Mouse (Mus musculus): ENCODE data around the gene Pknox2. TPM values are rescaled to one million over a fixed set of nuclear protein-coding genes. Genes with fewer than 3 reads are reported as not detected.

Pknox2 gene
- polyA plus RNA-seq, 1 experiment from 2014 or later, result 33.0 TPM

DNA sequence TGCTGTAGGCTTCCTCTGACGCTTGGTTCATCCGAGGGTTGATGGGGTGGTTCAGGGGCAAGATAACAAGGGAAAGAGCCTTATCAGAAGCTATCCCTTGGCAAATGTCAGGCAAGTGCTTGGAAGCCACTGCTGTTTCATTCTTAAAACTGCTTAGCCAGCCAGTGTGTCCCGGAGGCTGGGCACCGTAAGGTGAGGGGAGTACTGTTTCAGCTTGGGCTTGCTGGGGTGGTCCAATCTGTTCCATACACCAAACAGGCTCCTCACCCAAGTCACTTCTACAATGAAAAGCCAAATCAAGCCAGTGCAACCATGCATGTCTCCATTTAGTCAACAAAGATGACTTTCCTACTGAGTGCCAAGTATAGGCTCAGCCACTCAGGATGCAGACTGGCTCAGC lies 679 bp upstream of the Pknox2 start:
- H3K4me3 ChIP-seq, result no peak overlapping the region
- WGBS, result 60% methylated on average over 4 of the region's 4 CpGs
- H3K27me3 ChIP-seq (replicated peaks; ENCODE audit: low read depth, poor library complexity, severe bottlenecking), result 0 out of 2 replicates have a peak, but pooled peaks cover 8% of the 10 kb centered on the region
- 0 out of 2 replicates have a peak overlapping the region, but pooled peaks have one; percentile 97 for H3K27ac ChIP-seq (replicated peaks)
- no peaks in the 10 kb centered on the region for H3K9me3 ChIP-seq
- DNase-seq (ENCODE audit: low spot score), result no peak
- peaks cover 42% of the 10 kb centered on the region for H3K4me1 ChIP-seq
- H3K36me3 ChIP-seq (replicated peaks), result no peaks in the 10 kb centered on the region

DNA sequence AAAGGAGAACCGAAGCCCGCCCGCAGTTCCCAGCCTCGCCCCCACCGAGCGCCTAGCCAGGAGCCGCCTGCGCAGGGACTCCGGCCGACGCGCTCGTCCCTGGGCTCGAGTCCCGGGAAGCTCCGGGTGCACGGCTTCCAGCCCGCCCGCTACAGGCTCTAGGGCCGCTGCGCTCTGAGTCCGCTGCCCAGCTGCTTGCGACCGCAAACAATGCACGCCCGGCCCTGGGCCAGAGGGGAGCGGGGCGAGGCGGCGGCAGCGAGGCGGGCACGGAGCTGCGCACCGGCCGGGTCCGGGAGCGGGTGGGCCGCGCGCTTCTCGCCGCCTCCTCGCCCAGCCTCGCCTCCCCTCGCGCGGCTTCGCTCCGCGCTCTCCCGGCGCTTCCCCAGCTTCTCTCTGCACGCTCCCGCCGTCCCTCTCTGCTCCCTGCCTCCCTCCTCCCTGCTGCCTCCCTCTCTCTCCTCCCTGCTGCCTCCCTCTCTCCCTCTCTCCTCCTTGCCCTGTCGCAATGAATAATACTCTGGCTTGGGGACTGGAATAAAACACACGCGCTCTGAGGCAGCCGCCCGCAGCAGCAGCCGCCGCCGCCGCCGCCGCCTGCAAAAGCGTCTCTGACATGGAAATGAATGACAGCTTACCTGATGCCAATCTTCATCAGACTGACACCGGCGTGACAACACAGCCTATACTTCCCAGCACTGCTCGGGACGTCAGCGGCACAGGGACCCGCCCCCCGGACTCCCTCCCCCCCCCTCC lies 426 bp downstream of the Pknox2 start:
- under 1% methylated on average over 75 of the region's 75 CpGs for WGBS
- Histone ChIP-seq H3K27ac (replicated peaks) (peak overlapping the region; percentile 97), H3K4me1 (peaks cover 53% of the 10 kb centered on the region), H3K27me3 (replicated peaks; ENCODE audit: low read depth, poor library complexity, severe bottlenecking) (0 out of 2 replicates have a peak, but pooled peaks cover 8% of the 10 kb centered on the region), H3K9me3 (no peaks in the 10 kb centered on the region), H3K4me3 (peak overlapping the region; percentile 87), H3K36me3 (replicated peaks) (no peaks in the 10 kb centered on the region)
- DNase-seq (ENCODE audit: low spot score), result peak; percentile 94

DNA sequence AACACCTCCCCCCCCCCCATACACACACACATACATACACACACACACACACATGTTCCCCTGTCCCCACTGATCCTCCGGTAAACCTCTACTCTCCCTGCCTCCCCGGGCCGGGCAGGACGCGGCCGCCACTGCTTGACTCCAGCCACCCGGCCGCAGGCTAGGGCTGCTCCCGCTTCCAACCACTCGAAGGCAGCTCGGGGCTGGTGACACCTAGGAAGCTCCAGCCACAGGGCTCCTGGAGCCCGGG lies 929 bp downstream of the Pknox2 start:
- 0 out of 2 replicates have a peak, but pooled peaks cover 8% of the 10 kb centered on the region for H3K27me3 ChIP-seq (replicated peaks; ENCODE audit: low read depth, poor library complexity, severe bottlenecking)
- H3K36me3 ChIP-seq (replicated peaks), result no peaks in the 10 kb centered on the region
- H3K27ac ChIP-seq (replicated peaks), result peak overlapping the region; percentile 97
- no peaks in the 10 kb centered on the region for H3K9me3 ChIP-seq
- WGBS, result 0% methylated on average over 12 of the region's 12 CpGs
- H3K4me1 ChIP-seq, result peaks cover 58% of the 10 kb centered on the region
- peak; percentile 72 for DNase-seq (ENCODE audit: low spot score)
- peak overlapping the region; percentile 87 for H3K4me3 ChIP-seq

DNA sequence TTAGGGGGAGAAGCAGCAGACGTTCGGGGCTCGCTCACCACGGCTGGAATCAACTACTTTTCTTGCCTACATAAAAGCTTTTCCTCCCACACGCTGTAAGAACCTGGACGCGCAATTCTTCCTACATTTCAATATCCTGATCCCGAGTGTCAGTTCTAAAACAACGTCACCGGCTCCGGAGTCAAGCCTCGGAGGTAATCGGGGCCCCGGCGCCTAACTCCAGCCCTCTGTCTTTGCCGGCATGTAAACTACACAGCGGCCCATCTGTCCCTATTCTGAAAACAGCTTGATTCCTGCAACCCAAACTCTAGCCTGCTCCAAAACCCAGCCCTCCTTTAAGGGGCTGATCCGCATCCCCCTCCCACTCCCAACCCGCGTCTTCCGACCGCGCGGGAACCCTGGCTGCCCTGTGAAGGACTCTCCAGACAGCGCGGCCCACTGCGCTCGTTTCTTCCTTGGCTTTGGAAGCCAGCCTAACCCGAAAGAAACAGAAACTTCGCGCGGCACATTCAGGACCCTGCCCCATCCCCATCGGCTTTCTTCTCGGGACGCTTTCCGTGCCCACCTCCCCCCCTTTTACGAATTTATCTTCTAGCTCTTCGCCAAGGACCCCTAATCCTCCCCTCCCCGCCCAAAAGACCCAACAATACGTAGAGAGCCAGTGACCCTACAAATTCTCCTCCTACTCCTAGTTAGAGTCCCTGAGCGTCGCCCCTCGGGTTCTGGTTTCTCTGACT lies 1.4 kb downstream of the Pknox2 start:
- Histone ChIP-seq H3K4me3 (peak overlapping the region; percentile 87), H3K4me1 (peaks cover 63% of the 10 kb centered on the region), H3K36me3 (replicated peaks) (no peaks in the 10 kb centered on the region), H3K27me3 (replicated peaks; ENCODE audit: low read depth, poor library complexity, severe bottlenecking) (0 out of 2 replicates have a peak, but pooled peaks cover 8% of the 10 kb centered on the region), H3K27ac (replicated peaks) (peak overlapping the region; percentile 97), H3K9me3 (no peaks in the 10 kb centered on the region)
- DNase-seq (ENCODE audit: low spot score), result peak; percentile 75
- under 1% methylated on average over 43 of the region's 43 CpGs for WGBS

DNA sequence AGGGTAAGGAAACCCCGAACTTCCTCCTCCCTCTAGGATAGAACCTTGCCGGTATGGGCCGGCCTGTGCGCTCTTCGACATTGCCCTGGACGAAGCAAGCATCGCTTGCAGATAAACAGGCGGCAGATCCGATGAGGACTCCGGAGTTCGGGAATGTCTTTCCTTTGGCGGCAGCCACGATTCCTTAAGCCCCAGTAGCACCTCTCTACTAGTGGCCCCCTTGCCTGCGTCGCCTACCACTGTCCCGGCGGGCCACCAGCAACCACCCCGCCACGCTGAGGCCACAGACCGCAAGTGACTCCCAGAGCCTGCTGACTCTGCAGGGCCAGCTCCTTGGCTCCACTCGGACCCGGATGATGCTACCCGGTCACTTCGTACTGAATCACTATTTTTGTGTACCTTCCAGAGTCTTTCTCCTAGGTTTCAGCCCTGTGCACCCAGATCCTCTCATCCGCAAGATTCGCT lies 2.0 kb downstream of the Pknox2 start:
- H3K27me3 ChIP-seq (replicated peaks; ENCODE audit: low read depth, poor library complexity, severe bottlenecking), result 0 out of 2 replicates have a peak, but pooled peaks cover 8% of the 10 kb centered on the region
- H3K36me3 ChIP-seq (replicated peaks), result no peaks in the 10 kb centered on the region
- H3K27ac ChIP-seq (replicated peaks), result peak overlapping the region; percentile 97
- H3K4me3 ChIP-seq, result peak overlapping the region; percentile 87
- under 1% methylated on average over 26 of the region's 26 CpGs for WGBS
- peaks cover 69% of the 10 kb centered on the region for H3K4me1 ChIP-seq
- peak; percentile 69 for DNase-seq (ENCODE audit: low spot score)
- H3K9me3 ChIP-seq, result no peaks in the 10 kb centered on the region

DNA sequence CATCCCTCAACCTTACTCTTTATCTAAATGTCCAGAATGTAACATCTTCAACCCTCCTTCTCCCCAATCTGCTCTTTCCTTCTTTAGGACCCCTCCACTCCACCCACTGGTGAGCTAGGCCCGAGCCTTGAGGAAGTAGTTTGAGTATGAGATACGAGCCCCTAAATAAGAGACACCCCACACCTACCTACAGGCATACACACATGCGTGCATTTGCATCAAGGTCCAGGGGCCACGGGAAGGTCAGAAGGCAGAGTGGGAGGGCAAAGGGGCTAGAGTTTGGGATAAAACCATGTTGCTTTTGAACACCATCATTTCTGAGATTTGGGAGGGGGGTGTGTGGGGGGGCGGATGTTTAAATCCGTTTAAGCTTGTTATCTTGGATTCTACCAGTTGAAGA lies 2.5 kb downstream of the Pknox2 start:
- H3K9me3 ChIP-seq, result no peaks in the 10 kb centered on the region
- WGBS, result 2% methylated on average over 6 of the region's 6 CpGs

DNA sequence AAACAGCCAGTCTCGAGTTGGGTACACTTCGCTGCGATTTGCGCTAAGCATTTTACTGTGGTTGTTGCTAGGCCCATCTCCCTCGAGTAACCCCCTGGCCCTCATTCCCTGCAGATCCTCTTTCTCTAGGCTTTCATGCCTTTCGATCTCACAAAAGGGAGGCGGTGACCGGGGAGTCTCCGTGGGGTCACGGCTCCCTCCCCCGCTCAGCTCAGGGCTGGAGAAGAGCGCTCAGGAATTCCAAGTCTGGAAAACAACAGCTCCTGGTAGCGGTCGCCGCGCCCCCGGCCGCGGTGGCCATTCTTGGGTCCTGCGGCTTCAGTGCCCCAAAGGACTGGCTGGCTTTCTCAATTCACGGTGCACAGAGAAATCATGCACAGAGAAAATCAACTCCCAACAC lies 3.0 kb downstream of the Pknox2 start:
- WGBS, result 2% methylated on average over 21 of the region's 21 CpGs
- H3K9me3 ChIP-seq, result no peaks in the 10 kb centered on the region
- no peaks in the 10 kb centered on the region for H3K36me3 ChIP-seq (replicated peaks)
- H3K27me3 ChIP-seq (replicated peaks; ENCODE audit: low read depth, poor library complexity, severe bottlenecking), result 0 out of 2 replicates have a peak, but pooled peaks cover 8% of the 10 kb centered on the region
- H3K27ac ChIP-seq (replicated peaks), result peak overlapping the region; percentile 97
- peak overlapping the region; percentile 87 for H3K4me3 ChIP-seq
- peaks cover 78% of the 10 kb centered on the region for H3K4me1 ChIP-seq
- DNase-seq (ENCODE audit: low spot score), result peak; percentile 89

More for the DNA sequence above, 2.5 kb downstream of the Pknox2 start:
- H3K4me1 ChIP-seq, result peaks cover 74% of the 10 kb centered on the region
- 0 out of 2 replicates have a peak, but pooled peaks cover 8% of the 10 kb centered on the region for H3K27me3 ChIP-seq (replicated peaks; ENCODE audit: low read depth, poor library complexity, severe bottlenecking)
- peak overlapping the region; percentile 87 for H3K4me3 ChIP-seq
- peak overlapping the region; percentile 97 for H3K27ac ChIP-seq (replicated peaks)
- H3K36me3 ChIP-seq (replicated peaks), result no peaks in the 10 kb centered on the region
- peak; percentile 55 for DNase-seq (ENCODE audit: low spot score)

DNA sequence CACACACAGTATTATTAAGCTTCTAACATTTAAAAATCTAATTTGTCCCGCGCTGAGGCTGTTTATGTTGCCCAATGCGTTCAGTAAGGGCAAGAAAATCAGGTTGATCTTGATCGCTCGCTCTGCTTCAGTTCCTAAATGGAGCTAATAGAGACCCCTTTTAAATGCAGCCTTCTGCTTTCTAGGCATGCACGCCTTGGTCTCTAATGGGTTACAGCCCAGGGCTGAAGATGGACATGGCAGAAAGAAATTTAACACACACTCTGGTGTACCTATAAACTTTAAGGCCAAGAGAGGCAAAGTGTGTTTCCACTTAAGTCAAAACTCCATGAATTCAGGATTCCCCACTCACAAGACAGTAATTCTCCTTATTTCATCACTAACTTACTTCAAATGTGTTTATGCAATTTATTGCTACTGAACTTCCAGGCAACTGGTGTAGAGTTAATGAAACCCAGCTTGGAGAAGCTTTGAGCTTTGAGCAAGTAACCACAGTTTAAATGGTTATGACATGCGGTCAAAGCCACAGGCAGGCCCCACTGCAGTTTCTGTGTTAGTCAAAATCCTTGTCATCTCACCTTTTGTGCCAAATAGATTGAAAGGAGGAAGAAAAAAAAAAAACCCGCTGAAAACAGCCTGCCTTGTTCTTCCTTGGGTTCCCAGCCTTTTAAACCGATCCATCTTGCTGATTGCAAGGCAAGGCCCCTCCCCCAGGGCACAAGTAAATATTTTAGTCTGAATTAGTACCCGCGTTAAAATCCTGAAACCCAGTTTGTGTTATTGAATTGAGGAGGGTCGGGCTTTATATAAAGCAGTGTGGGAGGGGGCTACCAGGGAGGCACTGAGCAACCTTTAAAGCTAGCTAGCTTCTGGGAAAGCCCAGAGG lies 3.9 kb downstream of the Pknox2 start:
- Histone ChIP-seq H3K4me1 (peaks cover 83% of the 10 kb centered on the region), H3K9me3 (no peaks in the 10 kb centered on the region), H3K27ac (replicated peaks) (peak overlapping the region; percentile 97), H3K4me3 (peak overlapping the region; percentile 87), H3K36me3 (replicated peaks) (no peaks in the 10 kb centered on the region), H3K27me3 (replicated peaks; ENCODE audit: low read depth, poor library complexity, severe bottlenecking) (0 out of 2 replicates have a peak, but pooled peaks cover 2% of the 10 kb centered on the region)
- WGBS, result 12% methylated on average over 12 of the region's 12 CpGs
- peak; percentile 50 for DNase-seq (ENCODE audit: low spot score)

DNA sequence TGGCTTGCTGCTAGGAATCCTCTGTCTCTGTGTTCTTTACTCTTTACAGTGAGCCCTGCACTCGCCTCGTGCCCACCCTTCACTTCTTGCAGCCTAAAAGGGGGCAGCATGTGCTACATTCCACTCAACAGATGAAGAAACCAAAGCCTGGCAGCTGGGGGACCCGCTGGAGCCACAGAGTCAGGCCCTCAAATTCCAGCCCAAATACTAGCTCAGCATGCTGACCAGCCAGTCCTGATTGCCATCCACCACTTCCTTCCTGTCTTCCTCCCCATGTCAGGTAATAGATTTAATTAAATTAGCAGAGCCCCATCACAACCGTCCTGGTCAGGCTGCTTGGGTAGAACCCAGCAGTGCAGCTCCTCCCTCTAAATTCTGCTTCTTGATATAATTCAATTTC lies 5.1 kb downstream of the Pknox2 start:
- H3K27ac ChIP-seq (replicated peaks), result peak overlapping the region; percentile 86
- no peaks in the 10 kb centered on the region for H3K9me3 ChIP-seq
- WGBS, result 17% methylated on average over 4 of the region's 4 CpGs
- peak overlapping the region; percentile 23; the same call in 1 of the 2 replicates for H3K4me3 ChIP-seq
- H3K27me3 ChIP-seq (replicated peaks; ENCODE audit: low read depth, poor library complexity, severe bottlenecking), result no peaks in the 10 kb centered on the region
- peaks cover 82% of the 10 kb centered on the region for H3K4me1 ChIP-seq
- no peaks in the 10 kb centered on the region for H3K36me3 ChIP-seq (replicated peaks)
- DNase-seq (ENCODE audit: low spot score), result peak; percentile 26

DNA sequence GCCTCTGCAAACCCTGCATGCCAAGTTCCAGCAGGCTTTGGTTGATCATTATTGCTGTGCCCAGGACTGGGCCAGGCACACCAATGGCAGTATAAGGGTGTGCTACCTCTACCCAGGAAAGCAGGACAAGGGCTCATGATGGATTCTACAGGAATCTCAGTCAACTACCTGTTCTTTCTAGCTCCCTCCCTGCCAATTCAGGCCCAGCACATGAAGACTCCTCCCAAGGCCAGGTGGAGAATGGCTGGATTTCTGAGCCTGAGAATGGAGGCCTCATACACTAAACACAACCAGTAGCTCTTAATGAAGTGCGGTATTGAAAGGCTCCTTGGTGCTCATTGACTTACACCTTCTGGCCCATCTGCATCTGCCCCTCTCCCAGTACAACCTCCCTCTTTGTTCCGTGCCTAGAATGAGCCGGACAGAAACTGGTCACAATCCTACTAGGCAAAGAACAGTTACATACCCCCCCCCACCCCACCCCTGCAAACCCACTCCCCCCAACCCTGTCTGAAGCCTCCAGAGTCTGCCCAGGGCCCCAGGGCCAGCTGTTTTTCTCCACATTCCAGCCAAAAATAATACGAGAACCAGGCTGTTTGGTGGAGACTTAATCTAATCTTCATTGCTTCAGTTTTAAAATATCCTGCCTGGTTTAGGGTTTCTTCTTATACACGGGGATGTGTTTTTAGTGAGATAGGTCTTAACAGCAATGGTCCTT lies 6.6 kb downstream of the Pknox2 start:
- H3K9me3 ChIP-seq, result no peaks in the 10 kb centered on the region
- peak overlapping the region; percentile 86 for H3K27ac ChIP-seq (replicated peaks)
- H3K4me1 ChIP-seq, result peaks cover 93% of the 10 kb centered on the region
- H3K27me3 ChIP-seq (replicated peaks; ENCODE audit: low read depth, poor library complexity, severe bottlenecking), result no peaks in the 10 kb centered on the region
- H3K4me3 ChIP-seq, result peak overlapping the region; percentile 43; the same call in 1 of the 2 replicates
- WGBS, result 26% methylated on average over 5 of the region's 5 CpGs
- H3K36me3 ChIP-seq (replicated peaks), result peaks cover 11% of the 10 kb centered on the region
- DNase-seq (ENCODE audit: low spot score), result peak; percentile 52

DNA sequence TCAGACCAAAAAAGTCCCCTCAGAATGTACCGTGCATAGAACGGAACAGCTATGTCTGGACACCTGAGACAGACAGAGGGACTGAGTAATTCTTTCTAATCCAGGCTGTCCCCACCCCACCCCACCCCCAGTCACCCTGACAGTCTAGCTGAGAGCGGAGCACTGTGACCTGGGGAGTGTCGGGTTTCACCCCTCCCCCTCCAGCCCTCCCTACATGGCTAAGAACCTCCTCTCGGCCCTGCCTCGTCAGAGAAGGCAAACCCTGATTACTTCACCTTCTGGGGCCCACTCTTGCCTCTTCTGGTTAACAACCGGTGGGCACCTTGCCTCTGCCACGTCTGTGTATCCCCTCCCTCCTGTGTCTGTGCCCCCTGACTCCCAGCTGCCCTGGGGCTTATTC lies 7.7 kb downstream of the Pknox2 start:
- Histone ChIP-seq H3K27ac (replicated peaks) (peak overlapping the region; percentile 86), H3K27me3 (replicated peaks; ENCODE audit: low read depth, poor library complexity, severe bottlenecking) (no peaks in the 10 kb centered on the region), H3K36me3 (replicated peaks) (peaks cover 23% of the 10 kb centered on the region), H3K4me3 (peak overlapping the region; percentile 43), H3K4me1 (peaks cover 89% of the 10 kb centered on the region), H3K9me3 (no peaks in the 10 kb centered on the region)
- peak; percentile 87 for DNase-seq (ENCODE audit: low spot score)
- WGBS, result under 1% methylated on average over 8 of the region's 8 CpGs
